Mouse (Mus musculus) heart, embryonic 15.5 days (tissue): ENCODE measurements around the gene Tspoap1. TPM values are rescaled to one million over a fixed set of nuclear protein-coding genes. Genes with fewer than 3 reads are reported as not detected.

Source experiments
- ATAC-seq: fragments of 200-750 bp; cut with Nextera tagmentation; replicated peaks from 2 replicates; pipeline ENCODE4 v1.8.0; 2017; ENCODE audit warnings: low read depth, moderate TSS enrichment; ENCODE audit not compliant: insufficient number of reproducible peaks, insufficient read depth, low FRiP score
- H3K27ac ChIP-seq: fragments of 300-500 bp; sonication (generic); 2 replicates; pipeline ENCODE4 v1.5.1; 2015; ENCODE audit warnings: mild to moderate bottlenecking, inconsistent platforms
- H3K27me3 ChIP-seq: fragments of 300-500 bp; sonication (generic); 2 replicates; pipeline ENCODE4 v1.6.1; 2015; ENCODE audit warnings: inconsistent platforms
- H3K36me3 ChIP-seq: fragments of 300-500 bp; sonication (generic); 2 replicates; pipeline ENCODE4 v1.6.1; 2015; ENCODE audit warnings: mild to moderate bottlenecking, inconsistent platforms
- H3K4me1 ChIP-seq: fragments of 300-500 bp; sonication (generic); replicated peaks from 2 replicates; pipeline ENCODE4 v1.6.1; 2015; ENCODE audit warnings: inconsistent platforms
- H3K4me2 ChIP-seq: fragments of 300-500 bp; sonication (generic); 2 replicates; pipeline ENCODE4 v1.6.1; 2015; ENCODE audit warnings: inconsistent platforms, mild to moderate bottlenecking, moderate library complexity
- H3K4me3 ChIP-seq: fragments of 300-500 bp; sonication (generic); 2 replicates; pipeline ENCODE4 v1.5.1; 2015; ENCODE audit warnings: mild to moderate bottlenecking, inconsistent platforms
- H3K9ac ChIP-seq: fragments of 300-500 bp; sonication (generic); 2 replicates; pipeline ENCODE4 v1.6.1; 2015; ENCODE audit warnings: mild to moderate bottlenecking, inconsistent platforms
- H3K9me3 ChIP-seq: fragments of 300-500 bp; sonication (generic); replicated peaks from 2 replicates; pipeline ENCODE4 v1.6.1; 2016; ENCODE audit warnings: inconsistent platforms
- WGBS: fragments of 180-500 bp; shearing (Covaris S2); methylation state at CpG from one replicate; pipeline ENCODE4 v1.1.7; 2015; ENCODE audit warnings: mixed read lengths; 5-methylcytosine and 5-hydroxymethylcytosine counted together
- microRNA counts: library from miRNA; unstranded; fragments of <30 nt; microRNA quantifications from one replicate; lab custom pipeline; 2016
- microRNA-seq: library from miRNA; unstranded; fragments of <30 nt; microRNA quantifications from one replicate; pipeline ENCODE4, GENCODE M21; 2016
- polyA plus RNA-seq: library from polyadenylated mRNA; unstranded; fragments of >200 nt; fragmentation: Nextera tagmentation; extraction: Ambion mirVana; gene quantifications from 2 replicates; pipeline ENCODE4 v1.2.1, GENCODE M21; 2015

The Tspoap1 gene
- polyA plus RNA-seq, 1 experiment from 2014 or later, result 0.24 TPM

GRCm38 (mm10) chr11:87821502-87821901, 61.2 kb downstream of the Tspoap1 start:
- no peak for ATAC-seq
- 58% methylated on average over 5 of the region's 5 CpGs for WGBS
- Histone ChIP-seq H3K9me3 (no peaks in the 10 kb centered on the region), H3K4me1 (no peaks in the 10 kb centered on the region), H3K27ac (no peak overlapping the region), H3K36me3 (no peaks in the 10 kb centered on the region), H3K9ac (no peak overlapping the region), H3K4me3 (no peak overlapping the region), H3K27me3 (peaks cover 36% of the 10 kb centered on the region), H3K4me2 (no peak overlapping the region)

GRCm38 (mm10) chr11:87828239-87828900, 68.0 kb downstream of the Tspoap1 start, which contains the start of gene Lpo:
Gene Lpo, minus strand, starts transcription at chr11:87828289.
- no peak for ATAC-seq
- Histone ChIP-seq H3K9ac (no peak within 1 kb of the TSS), H3K4me2 (no peak within 1 kb of the TSS), H3K4me1 (no peaks in the 10 kb centered on the region), H3K27ac (no peak within 1 kb of the TSS), H3K36me3 (no peaks in the 10 kb centered on the region), H3K4me3 (no peak within 1 kb of the TSS), H3K27me3 (peaks cover 25% of the 10 kb centered on the region), H3K9me3 (no peaks in the 10 kb centered on the region)
- 59% methylated on average over 10 of the region's 10 CpGs for WGBS

MicroRNAs encoded within 50 kb of the gene (microRNA counts, 519-probe panel; counts per million panel counts)
- microRNA mmu-miR-142-3p (lab: Ali Mortazavi, UCI), result 3,748 counts per million, percentile 89 among the panel's probes with 10 or more counts
- 3,484 counts per million, percentile 85 among the panel's probes with 10 or more counts for microRNA mmu-miR-142-5p (lab: Ali Mortazavi, UCI)

Small RNA genes lying within 50 kb of the gene (microRNA-seq; reads per million reads assigned to microRNA genes)
- gene Mir142 (not detected), gene Mir142b (not detected)

Other genes starting within 250 kb of the Tspoap1 start
- not detected in 2 replicates for gene Gm11492, start 193.9 kb upstream of the Tspoap1 start, polyA plus RNA-seq
- gene Sept4, start 191.6 kb upstream of the Tspoap1 start, polyA plus RNA-seq, result 23.8 and 25.6 TPM in 2 replicates
- 13.1 and 18.4 TPM in 2 replicates for gene Mtmr4, start 168.4 kb upstream of the Tspoap1 start, polyA plus RNA-seq
- gene Hsf5, start 143.4 kb upstream of the Tspoap1 start, polyA plus RNA-seq, result 0.08 and 0.09 TPM in 2 replicates
- 1.3 and 3.3 TPM in 2 replicates for gene Rnf43, start 97.8 kb upstream of the Tspoap1 start, polyA plus RNA-seq
- 101 and 103 TPM in 2 replicates for gene Supt4a, start 23.0 kb upstream of the Tspoap1 start, polyA plus RNA-seq
- 0.69 and 3.8 TPM in 2 replicates for gene Mpo, start 33.0 kb downstream of the Tspoap1 start, polyA plus RNA-seq
- 0.13 and 0.79 TPM in 2 replicates for gene Lpo, start 67.7 kb downstream of the Tspoap1 start, polyA plus RNA-seq
- 7.0 and 8.3 TPM in 2 replicates for gene Mks1, start 92.7 kb downstream of the Tspoap1 start, polyA plus RNA-seq
- gene Epx, start 115.0 kb downstream of the Tspoap1 start, polyA plus RNA-seq, result 0.19 and 0.31 TPM in 2 replicates
- gene Olfr462, start 131.7 kb downstream of the Tspoap1 start, polyA plus RNA-seq, result not detected in 2 replicates
- not detected in 2 replicates for gene Olfr463, start 136.8 kb downstream of the Tspoap1 start, polyA plus RNA-seq
- not detected in 2 replicates for gene Olfr464, start 160.4 kb downstream of the Tspoap1 start, polyA plus RNA-seq
- 23.1 and 24.9 TPM in 2 replicates for gene Dynll2, start 227.0 kb downstream of the Tspoap1 start, polyA plus RNA-seq